Mouse (Mus musculus) liver, embryonic 13.5 days (tissue): ENCODE measurements around the gene Trmt5. TPM values are rescaled to one million over a fixed set of nuclear protein-coding genes. Genes with fewer than 3 reads are reported as not detected.

Source experiments
- polyA plus RNA-seq: library from polyadenylated mRNA; unstranded; fragments of >200 nt; fragmentation: Nextera tagmentation; extraction: Ambion mirVana; gene quantifications from 2 replicates; pipeline ENCODE4 v1.2.1, GENCODE M21; 2015

The Trmt5 gene
- polyA plus RNA-seq, 1 experiment from 2014 or later = 11.6 TPM

Other genes with a start within 250 kb of the Trmt5 start
- 0.30 and 0.55 TPM in 2 replicates for gene Six1, start 232.8 kb downstream of the Trmt5 start, polyA plus RNA-seq
- gene Six4, start 173.3 kb downstream of the Trmt5 start, polyA plus RNA-seq = 0.05 TPM in 2 replicates
- 11.9 TPM in 2 replicates for gene Mnat1, start 163.0 kb downstream of the Trmt5 start, polyA plus RNA-seq
- gene Slc38a6, start 69 bp upstream of the Trmt5 start, polyA plus RNA-seq = 1.5 and 2.6 TPM in 2 replicates